Mouse (Mus musculus): Measurements from ENCODE around the gene Kctd8. TPM values are rescaled to one million over a fixed set of nuclear protein-coding genes. Genes with fewer than 3 reads are reported as not detected.

Gene Kctd8
- 1.0 and 2.5 TPM in 2 replicates for polyA plus RNA-seq (2016; fragmentation: Nextera tagmentation; extraction: Ambion mirVana)

DNA sequence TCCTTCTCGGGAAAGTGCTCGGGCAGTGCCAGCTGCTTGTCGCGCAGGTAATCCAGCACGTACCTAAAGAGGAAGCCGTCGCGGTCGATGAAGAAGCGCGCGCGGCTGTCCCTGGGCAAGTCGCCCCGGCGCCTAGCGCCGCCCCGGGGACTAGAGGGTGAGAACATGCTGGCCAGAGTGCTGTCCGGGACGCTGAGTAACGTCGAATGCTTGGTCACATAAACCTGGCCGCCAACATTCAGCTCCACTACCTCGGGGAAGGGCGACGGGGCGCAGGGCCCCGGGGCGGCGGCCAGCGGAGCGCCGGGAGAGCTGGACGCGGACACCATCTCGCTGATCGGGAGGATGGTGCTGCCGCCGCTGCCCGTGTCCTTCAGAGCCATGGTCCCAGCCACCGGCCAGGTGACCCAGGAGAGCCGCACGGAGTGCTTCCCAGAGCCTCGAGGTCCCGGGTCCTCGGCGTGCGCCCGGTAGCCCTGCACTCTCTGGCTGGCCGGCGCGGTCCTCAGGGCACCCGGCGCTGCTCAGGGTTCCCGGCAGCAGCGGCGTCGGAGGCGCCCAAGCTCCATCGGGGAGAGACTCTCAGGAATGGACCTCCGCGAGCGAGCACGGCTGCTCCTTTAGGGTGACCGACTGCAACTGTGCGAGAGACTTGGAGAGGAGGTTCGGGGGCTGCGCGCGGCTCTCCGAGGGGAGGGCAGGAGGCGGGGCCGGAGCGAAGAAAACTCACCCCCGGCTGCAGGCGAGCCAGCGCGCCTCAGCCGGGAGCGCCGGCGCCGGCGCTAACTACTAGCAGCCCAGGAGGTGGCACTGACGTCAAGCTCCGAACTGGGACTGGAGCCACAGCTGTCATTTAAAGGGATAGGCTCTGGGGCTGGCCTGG, at the start of gene Kctd8:
Kctd8 (minus strand) TSS at position 761 of the 883 bp plus-strand sequence.
- Histone ChIP-seq H3K4me3 (peak within 1 kb of the TSS; percentile 65), H3K27me3 (ENCODE audit: insufficient read depth, poor library complexity, severe bottlenecking) (peaks cover 28% of the 10 kb centered on the region), H3K4me1 (replicated peaks) (peaks cover 21% of the 10 kb centered on the region), H3K27ac (peak within 1 kb of the TSS; percentile 71), H3K9me3 (no peaks in the 10 kb centered on the region), H3K36me3 (no peaks in the 10 kb centered on the region)
- peak; percentile 84 for DNase-seq (ENCODE audit: low spot score)
- WGBS = under 1% methylated on average over 87 of the region's 87 CpGs

DNA sequence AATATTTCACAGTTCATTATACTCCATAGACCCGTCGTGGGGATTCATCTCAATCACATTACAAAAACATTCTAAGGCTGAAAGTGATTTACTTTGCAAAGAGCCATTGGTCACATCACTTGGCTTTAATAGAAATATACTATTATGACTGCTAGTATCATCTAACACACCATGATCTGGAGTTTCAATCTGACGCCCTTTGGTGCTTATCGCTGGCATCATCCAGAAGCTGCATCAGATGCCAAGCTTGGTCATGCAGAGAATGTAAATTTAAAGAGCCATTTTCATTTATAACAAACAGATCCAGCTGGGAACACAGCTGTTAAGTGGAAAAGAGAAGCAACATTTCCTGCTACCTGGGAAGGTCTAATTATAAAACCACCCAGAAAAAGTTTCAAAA, 37.6 kb upstream of the Kctd8 start:
- 91% methylated on average over 4 of the region's 4 CpGs for WGBS
- Histone ChIP-seq H3K4me3 (no peak overlapping the region), H3K9me3 (no peaks in the 10 kb centered on the region), H3K36me3 (no peaks in the 10 kb centered on the region), H3K27ac (no peak overlapping the region), H3K27me3 (ENCODE audit: insufficient read depth, poor library complexity, severe bottlenecking) (no peaks in the 10 kb centered on the region), H3K4me1 (replicated peaks) (no peaks in the 10 kb centered on the region)
- no peak for DNase-seq (ENCODE audit: low spot score)

DNA sequence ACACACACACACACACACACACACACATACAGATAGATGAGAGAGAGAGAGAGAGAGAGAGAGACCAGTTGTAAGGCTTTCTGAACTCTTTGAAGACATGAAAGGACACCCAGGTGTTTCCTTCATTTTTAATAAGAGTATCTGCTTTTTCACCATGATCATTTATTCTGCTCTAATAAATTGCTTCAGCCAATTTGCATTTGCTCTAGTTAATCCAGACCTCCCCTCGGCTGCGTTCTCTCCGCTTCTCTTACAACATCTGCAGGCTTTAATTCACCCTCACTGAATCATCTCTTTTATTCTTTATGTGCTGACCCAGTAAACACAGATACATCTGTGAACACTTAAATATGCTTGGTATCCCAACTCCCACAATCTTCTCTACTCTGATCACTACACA, 9.1 kb upstream of the Kctd8 start:
- H3K9me3 ChIP-seq = no peaks in the 10 kb centered on the region
- H3K4me3 ChIP-seq = no peak overlapping the region
- WGBS = 92% methylated on average over 3 of the region's 3 CpGs
- no peaks in the 10 kb centered on the region for H3K36me3 ChIP-seq
- no peak for DNase-seq (ENCODE audit: low spot score)
- H3K4me1 ChIP-seq (replicated peaks) = no peaks in the 10 kb centered on the region
- no peak overlapping the region for H3K27ac ChIP-seq
- no peaks in the 10 kb centered on the region for H3K27me3 ChIP-seq (ENCODE audit: insufficient read depth, poor library complexity, severe bottlenecking)

DNA sequence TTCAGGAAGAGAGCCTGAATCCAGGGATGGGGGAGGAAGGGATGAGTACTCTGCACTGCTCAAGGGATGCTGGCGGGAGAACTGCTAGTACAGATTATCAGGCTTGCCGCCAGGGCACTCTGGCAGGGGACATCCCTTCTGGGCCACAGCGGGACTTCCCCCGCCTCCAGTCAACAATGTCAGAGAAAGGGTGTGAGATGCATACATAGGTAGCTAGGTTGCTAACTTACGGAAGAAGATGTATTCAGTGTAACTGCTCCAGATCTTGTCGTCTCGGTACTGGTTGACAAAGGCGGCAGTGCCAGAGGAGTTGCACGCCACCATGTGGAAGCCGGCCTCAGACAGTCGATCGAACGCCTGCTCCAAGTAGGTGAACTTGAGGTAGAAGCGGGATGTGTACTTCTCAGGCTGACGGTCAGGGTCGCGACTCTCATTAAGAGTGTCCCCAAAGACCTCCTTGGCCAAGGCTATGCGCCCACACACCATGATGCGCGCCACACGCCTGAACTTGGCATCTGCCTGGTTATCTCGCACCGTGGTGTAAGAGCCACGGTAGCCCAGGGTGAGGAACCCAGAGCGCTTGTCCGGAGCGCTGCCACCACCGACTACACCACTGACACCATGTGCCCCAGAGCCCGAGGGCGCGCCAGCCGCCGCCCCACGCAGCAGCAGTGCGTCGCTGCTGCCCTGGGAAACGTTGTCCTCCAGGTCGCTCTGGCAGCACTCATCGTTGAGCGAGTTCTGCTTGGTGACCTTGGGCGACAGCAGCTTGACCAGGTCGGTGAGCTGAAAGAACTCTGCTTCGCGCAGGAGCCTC, 1.2 kb downstream of the Kctd8 start:
- H3K4me1 ChIP-seq (replicated peaks) = peaks cover 21% of the 10 kb centered on the region
- DNase-seq (ENCODE audit: low spot score) = peak; percentile 62
- peak overlapping the region; percentile 71 for H3K27ac ChIP-seq
- H3K4me3 ChIP-seq = peak overlapping the region; percentile 65
- H3K9me3 ChIP-seq = no peaks in the 10 kb centered on the region
- under 1% methylated on average over 44 of the region's 44 CpGs for WGBS
- no peaks in the 10 kb centered on the region for H3K36me3 ChIP-seq
- H3K27me3 ChIP-seq (ENCODE audit: insufficient read depth, poor library complexity, severe bottlenecking) = peaks cover 28% of the 10 kb centered on the region

DNA sequence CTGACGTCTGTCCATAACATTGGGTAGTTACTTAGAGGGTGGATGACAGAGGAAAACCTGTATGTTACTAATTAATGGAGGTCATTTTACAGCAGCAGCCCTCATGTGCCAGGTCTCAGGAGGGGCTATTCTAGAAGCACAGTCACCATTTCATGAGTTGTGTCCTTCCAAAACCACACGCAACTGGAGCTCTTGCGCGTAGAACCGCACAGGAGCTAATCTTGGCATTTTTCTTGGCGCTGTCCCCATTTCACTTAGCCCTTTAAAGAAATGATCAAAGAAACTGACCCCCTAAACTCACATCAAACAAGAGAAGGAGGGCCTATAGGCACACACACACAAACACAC, 1.9 kb downstream of the Kctd8 start:
- 76% methylated on average over 6 of the region's 6 CpGs for WGBS
- DNase-seq (ENCODE audit: low spot score) = no peak
- Histone ChIP-seq H3K36me3 (no peaks in the 10 kb centered on the region), H3K4me1 (replicated peaks) (peaks cover 21% of the 10 kb centered on the region), H3K27ac (no peak overlapping the region), H3K4me3 (peak overlapping the region; percentile 65; the same call in 1 of the 2 replicates), H3K9me3 (no peaks in the 10 kb centered on the region), H3K27me3 (ENCODE audit: insufficient read depth, poor library complexity, severe bottlenecking) (peaks cover 28% of the 10 kb centered on the region)

GRCm38 (mm10) chr5:69338916-69339622, 2.4 kb downstream of the Kctd8 start:
- H3K27me3 ChIP-seq (ENCODE audit: insufficient read depth, poor library complexity, severe bottlenecking) = peaks cover 28% of the 10 kb centered on the region
- H3K4me1 ChIP-seq (replicated peaks) = peaks cover 21% of the 10 kb centered on the region
- H3K4me3 ChIP-seq = no peak overlapping the region; the same call in 1 of the 2 replicates
- 62% methylated on average over 4 of the region's 4 CpGs for WGBS
- DNase-seq (ENCODE audit: low spot score) = no peak
- no peaks in the 10 kb centered on the region for H3K36me3 ChIP-seq
- no peak overlapping the region for H3K27ac ChIP-seq
- H3K9me3 ChIP-seq = no peaks in the 10 kb centered on the region

- Histone ChIP-seq H3K27me3 (ENCODE audit: insufficient read depth, poor library complexity, severe bottlenecking) (no peaks in the 10 kb centered on the region), H3K36me3 (no peaks in the 10 kb centered on the region), H3K9me3 (no peaks in the 10 kb centered on the region), H3K27ac (no peak overlapping the region), H3K4me3 (no peak overlapping the region), H3K4me1 (replicated peaks) (peaks cover 11% of the 10 kb centered on the region; the same call in 1 of the 2 replicates)
- WGBS = 86% methylated on average over 4 of the region's 4 CpGs
- no peak for DNase-seq (ENCODE audit: low spot score)
These were observed 13.9 kb downstream of the Kctd8 start for GRCm38 (mm10) chr5:69327561-69327960.

- DNase-seq (ENCODE audit: low spot score) = peak; percentile 4
These were observed 16.8 kb downstream of the Kctd8 start for GRCm38 (mm10) chr5:69324566-69325230.

GRCm38 (mm10) chr5:69312611-69313010, 28.9 kb downstream of the Kctd8 start:
- Histone ChIP-seq H3K4me3 (no peak overlapping the region), H3K36me3 (no peaks in the 10 kb centered on the region), H3K27ac (no peak overlapping the region), H3K4me1 (replicated peaks) (no peaks in the 10 kb centered on the region), H3K9me3 (no peaks in the 10 kb centered on the region), H3K27me3 (ENCODE audit: insufficient read depth, poor library complexity, severe bottlenecking) (no peaks in the 10 kb centered on the region)
- no peak for DNase-seq (ENCODE audit: low spot score)
- 91% methylated on average over 7 of the region's 7 CpGs for WGBS

More at GRCm38 (mm10) chr5:69324566-69325230, 16.8 kb downstream of the Kctd8 start:
- H3K27ac ChIP-seq = no peak overlapping the region
- 54% methylated on average over 12 of the region's 12 CpGs for WGBS
- peaks cover 11% of the 10 kb centered on the region; the same call in 1 of the 2 replicates for H3K4me1 ChIP-seq (replicated peaks)
- no peaks in the 10 kb centered on the region for H3K36me3 ChIP-seq
- no peaks in the 10 kb centered on the region for H3K9me3 ChIP-seq
- no peaks in the 10 kb centered on the region for H3K27me3 ChIP-seq (ENCODE audit: insufficient read depth, poor library complexity, severe bottlenecking)
- H3K4me3 ChIP-seq = no peak overlapping the region

DNA sequence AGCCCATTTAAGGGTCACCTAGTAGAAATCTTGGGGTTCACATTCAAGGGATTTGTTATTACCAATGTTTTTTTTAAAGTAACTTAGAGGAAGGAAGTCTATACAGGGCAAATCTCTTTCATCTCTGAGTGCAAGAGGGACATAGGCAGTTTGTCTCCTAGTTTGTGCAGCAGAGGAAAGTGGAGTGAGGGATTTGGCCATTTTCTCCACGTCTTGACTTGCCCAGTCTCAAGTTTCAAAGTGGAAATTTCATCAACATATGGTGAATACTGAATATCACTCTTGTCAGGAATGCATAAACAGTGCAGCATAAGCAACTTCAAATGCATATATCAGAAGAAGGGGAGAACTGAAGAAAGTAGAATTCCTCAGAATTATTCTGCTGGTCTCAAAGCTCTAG, 39.8 kb downstream of the Kctd8 start:
- DNase-seq (ENCODE audit: low spot score) = no peak
- Histone ChIP-seq H3K27ac (no peak overlapping the region), H3K36me3 (no peaks in the 10 kb centered on the region), H3K9me3 (no peaks in the 10 kb centered on the region), H3K27me3 (ENCODE audit: insufficient read depth, poor library complexity, severe bottlenecking) (no peaks in the 10 kb centered on the region), H3K4me1 (replicated peaks) (no peaks in the 10 kb centered on the region), H3K4me3 (no peak overlapping the region)
- WGBS = 64% methylated on average over 1 of the region's 1 CpGs

DNA sequence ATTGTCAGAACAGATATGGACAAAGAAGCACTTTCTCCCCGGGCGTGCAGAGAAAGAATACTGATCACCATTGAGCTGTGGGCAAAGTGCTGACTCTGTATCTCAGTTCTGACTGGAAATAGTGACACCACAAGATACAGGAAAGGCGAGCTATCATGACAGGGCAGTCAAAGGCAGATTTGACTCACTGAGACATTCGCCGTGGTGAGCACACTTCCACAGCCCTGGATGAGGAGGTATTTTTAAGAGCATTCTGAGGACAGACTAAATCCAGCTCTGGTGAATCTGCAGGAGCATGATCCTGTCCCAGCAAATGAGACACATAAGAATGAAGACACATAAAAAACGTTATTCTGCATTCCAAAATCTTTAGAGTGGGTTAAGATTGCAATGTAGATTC, 49.1 kb downstream of the Kctd8 start:
- H3K27me3 ChIP-seq (ENCODE audit: insufficient read depth, poor library complexity, severe bottlenecking) = no peaks in the 10 kb centered on the region
- no peaks in the 10 kb centered on the region for H3K9me3 ChIP-seq
- 82% methylated on average over 6 of the region's 6 CpGs for WGBS

GRCm38 (mm10) chr5:69284359-69284758, 57.1 kb downstream of the Kctd8 start:
- DNase-seq (ENCODE audit: low spot score) = no peak
- H3K36me3 ChIP-seq = no peaks in the 10 kb centered on the region
- H3K27ac ChIP-seq = no peak overlapping the region
- H3K4me1 ChIP-seq (replicated peaks) = no peaks in the 10 kb centered on the region
- no peaks in the 10 kb centered on the region for H3K27me3 ChIP-seq (ENCODE audit: insufficient read depth, poor library complexity, severe bottlenecking)
- no peak overlapping the region for H3K4me3 ChIP-seq
- WGBS = 88% methylated on average over 6 of the region's 6 CpGs
- no peaks in the 10 kb centered on the region for H3K9me3 ChIP-seq

More for the DNA sequence above, 49.1 kb downstream of the Kctd8 start:
- H3K27ac ChIP-seq = no peak overlapping the region
- H3K4me1 ChIP-seq (replicated peaks) = no peaks in the 10 kb centered on the region
- no peak overlapping the region for H3K4me3 ChIP-seq
- no peaks in the 10 kb centered on the region for H3K36me3 ChIP-seq
- DNase-seq (ENCODE audit: low spot score) = no peak

Measured in hindbrain, embryonic 10.5 days (tissue).